Mouse (Mus musculus) naive thymus-derived CD4-positive, alpha-beta T cell, adult 2 months (primary cell): ENCODE results near the gene Ankrd37.

Experiments
- DNase-seq: peaks from one replicate; pipeline ENCODE4 v3.0.0-alpha.2; 2011; ENCODE audit warnings: low read depth

The Ankrd37 gene

DNA sequence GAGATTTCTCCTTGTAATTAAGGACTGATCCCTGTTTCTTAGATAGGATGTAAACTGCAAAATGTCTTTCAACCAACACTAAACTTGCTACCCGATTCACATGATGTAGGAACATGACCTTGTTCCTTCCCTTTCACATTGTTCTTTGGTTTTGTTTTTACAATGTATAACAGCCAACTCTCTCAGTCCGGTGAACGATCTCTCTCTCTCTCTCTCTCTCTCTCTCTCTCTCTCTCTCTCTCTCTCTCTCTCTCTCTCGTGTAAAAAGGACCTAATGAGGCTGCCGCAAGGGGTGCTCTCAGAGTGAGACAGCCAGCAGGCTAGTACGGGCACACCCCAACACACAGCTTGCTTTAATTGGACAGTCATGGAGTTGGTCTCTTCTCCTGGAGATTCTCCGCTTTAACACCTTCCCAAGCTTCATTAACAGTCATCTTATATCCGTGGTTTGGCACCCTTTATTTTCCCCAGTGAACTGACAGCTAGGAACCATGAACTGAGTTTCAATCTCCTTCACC lies 31.5 kb downstream of the Ankrd37 start:
- DNase-seq = no peak

DNA sequence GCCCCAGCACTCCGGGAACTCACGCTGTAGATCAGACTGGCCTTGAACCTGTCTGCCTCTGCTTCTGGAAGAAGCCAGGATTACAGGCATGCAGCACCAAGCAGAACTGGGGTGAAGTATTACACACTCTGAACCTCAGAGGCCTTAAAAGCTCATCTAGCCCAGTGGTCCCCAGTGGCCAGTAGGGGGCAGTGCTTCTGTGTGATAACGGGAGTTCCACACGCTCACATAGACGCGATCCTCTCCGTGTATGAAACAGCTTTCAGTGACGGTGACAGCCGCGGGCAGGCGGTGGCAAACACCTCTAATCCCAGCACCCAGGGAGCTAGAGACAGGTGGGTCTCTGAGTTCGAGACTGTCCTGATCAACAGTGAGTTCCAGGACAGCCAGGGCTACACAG lies 34.6 kb downstream of the Ankrd37 start:
- no peak for DNase-seq

DNA sequence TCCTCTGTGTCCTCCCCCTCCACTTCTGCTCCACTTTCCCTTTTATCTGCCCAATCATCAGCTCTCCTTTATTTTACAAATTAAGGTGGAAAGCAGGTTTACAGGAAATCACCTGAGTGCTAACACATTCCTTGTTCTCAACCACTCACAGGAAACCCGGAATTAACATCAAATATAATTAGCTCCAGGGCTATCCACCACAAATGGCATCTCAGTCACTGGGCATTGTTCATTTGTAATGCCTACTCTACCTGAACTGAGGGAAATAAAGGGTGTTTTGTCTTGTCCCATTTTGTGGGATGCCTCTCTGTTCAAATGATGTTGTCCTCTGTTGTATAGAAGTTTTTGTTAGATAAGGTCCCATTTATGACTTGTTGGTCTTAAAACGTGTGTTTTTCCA lies 54.9 kb downstream of the Ankrd37 start:
- no peak for DNase-seq
